Mouse (Mus musculus): ENCODE results near the gene 1810055G02Rik.

The 1810055G02Rik gene

GRCm38 (mm10) chr19:3743851-3744512 lies 35.9 kb downstream of the 1810055G02Rik start:
- peak; percentile 76 for DNase-seq

- no peak for DNase-seq
These were observed 44.6 kb downstream of the 1810055G02Rik start for GRCm38 (mm10) chr19:3752621-3753239.

GRCm38 (mm10) chr19:3753240-3753633 lies 45.1 kb downstream of the 1810055G02Rik start:
- no peak for DNase-seq

- DNase-seq, result no peak
These were observed 45.6 kb downstream of the 1810055G02Rik start for GRCm38 (mm10) chr19:3753738-3754137.

- no peak for DNase-seq
These were observed 49.8 kb downstream of the 1810055G02Rik start for GRCm38 (mm10) chr19:3757861-3758260.

GRCm38 (mm10) chr19:3765221-3765820 lies 57.2 kb downstream of the 1810055G02Rik start:
- no peak for DNase-seq

GRCm38 (mm10) chr19:3766378-3766777 lies 58.3 kb downstream of the 1810055G02Rik start:
- no peak for DNase-seq

GRCm38 (mm10) chr19:3767276-3767780 lies 59.2 kb downstream of the 1810055G02Rik start, which contains the start of gene Kmt5b:
TSS of gene Kmt5b (plus strand) at chr19:3767421.
- no peak for DNase-seq

All from thymus, postnatal 14 days (tissue).